Mouse (Mus musculus) myocyte (in vitro differentiated cells): ENCODE measurements around the gene Syngr3. TPM values are rescaled to one million over a fixed set of nuclear protein-coding genes. Genes with fewer than 3 reads are reported as not detected.
A peak's percentile ranks its signal among the peaks of the same experiment; 100 is the strongest.

ENCODE experiments used
- H3K27me3 ChIP-seq: one replicate; pipeline ENCODE4 v1.6.1; 2011; ENCODE audit not compliant: control insufficient read depth, insufficient read depth, insufficient read length
- H3K36me3 ChIP-seq: one replicate; pipeline ENCODE4 v1.6.1; 2011; ENCODE audit not compliant: control insufficient read depth, insufficient read depth
- H3K4me2 ChIP-seq: one replicate; pipeline ENCODE4 v1.6.1; 2011; ENCODE audit warnings: low read depth, control low read depth
- H3K4me3 ChIP-seq: one replicate; pipeline ENCODE4 v1.5.1; 2011; ENCODE audit warnings: mild to moderate bottlenecking, control low read depth, moderate library complexity
- H3K79me2 ChIP-seq: one replicate; pipeline ENCODE4 v1.6.1; 2011; ENCODE audit not compliant: control insufficient read depth, insufficient read depth
- H3ac ChIP-seq: one replicate; pipeline ENCODE4 v1.6.1; 2011; ENCODE audit not compliant: control insufficient read depth, insufficient read length
- CEBPB ChIP-seq: IDR thresholded peaks from 2 replicates; pipeline ENCODE4 v1.6.1; 2011; ENCODE audit warnings: mild to moderate bottlenecking, moderate library complexity; ENCODE audit not compliant: poor library complexity, insufficient read depth, severe bottlenecking
- E2F4 ChIP-seq: IDR thresholded peaks from one replicate; pipeline ENCODE4 v1.6.1; 2011; ENCODE audit warnings: mild to moderate bottlenecking, control low read depth, moderate library complexity; ENCODE audit not compliant: insufficient read depth
- MAX ChIP-seq: IDR thresholded peaks from one replicate; pipeline ENCODE4 v1.6.1; 2011; ENCODE audit warnings: low read depth, mild to moderate bottlenecking, control low read depth
- MYOD1 ChIP-seq, 3 experiments: IDR thresholded peaks; one replicate each; pipeline ENCODE4 v1.6.1; 2011; ENCODE audit warnings: control low read depth in 2 of 3, low read depth in 2 of 3, mild to moderate bottlenecking in 2 of 3, moderate library complexity in 1 of 3; ENCODE audit not compliant: insufficient read length in 2 of 3, control insufficient read depth in 1 of 3
- MYOG ChIP-seq, 3 experiments: IDR thresholded peaks; one replicate each; pipeline ENCODE4 v1.6.1; 2011; ENCODE audit warnings: control low read depth in 2 of 3, low read depth in 2 of 3, mild to moderate bottlenecking in 2 of 3; ENCODE audit not compliant: insufficient read length in 2 of 3, control insufficient read depth in 1 of 3, insufficient read depth in 1 of 3
- POLR2A ChIP-seq: IDR thresholded peaks from one replicate; pipeline ENCODE4 v1.6.1; 2011; ENCODE audit warnings: low read depth, mild to moderate bottlenecking, control low read depth, moderate library complexity; ENCODE audit not compliant: insufficient read length
- POLR2AphosphoS2 ChIP-seq: IDR thresholded peaks from one replicate; pipeline ENCODE4 v1.6.1; 2011; ENCODE audit warnings: low read depth, control low read depth; ENCODE audit not compliant: insufficient read length
- REST ChIP-seq: IDR thresholded peaks from one replicate; pipeline ENCODE4 v1.6.1; 2011; ENCODE audit warnings: mild to moderate bottlenecking, control low read depth, moderate library complexity; ENCODE audit not compliant: insufficient read depth, insufficient read length
- SRF ChIP-seq: IDR thresholded peaks from one replicate; pipeline ENCODE4 v1.6.1; 2011; ENCODE audit warnings: low read depth; ENCODE audit not compliant: control insufficient read depth, insufficient read length
- TCF12 ChIP-seq: IDR thresholded peaks from one replicate; pipeline ENCODE4 v1.6.1; 2011; ENCODE audit warnings: mild to moderate bottlenecking, control low read depth; ENCODE audit not compliant: poor library complexity, insufficient read depth, severe bottlenecking
- TCF3 ChIP-seq: IDR thresholded peaks from one replicate; pipeline ENCODE4 v1.6.1; 2011; ENCODE audit warnings: low read depth, control low read depth; ENCODE audit not compliant: insufficient read length
- USF1 ChIP-seq: IDR thresholded peaks from one replicate; pipeline ENCODE4 v1.6.1; 2011; ENCODE audit warnings: low read depth, mild to moderate bottlenecking, control low read depth, moderate library complexity
- polyA plus RNA-seq: library from polyadenylated mRNA; unstranded; fragments of >200 nt; fragmentation: generic; extraction: Trizol; gene quantifications from one replicate; pipeline ENCODE4 v1.2.1, GENCODE M21; 2012; ENCODE audit warnings: missing spikeins

Gene Syngr3
- polyA plus RNA-seq, 1 experiment, result 0.29 TPM

DNA sequence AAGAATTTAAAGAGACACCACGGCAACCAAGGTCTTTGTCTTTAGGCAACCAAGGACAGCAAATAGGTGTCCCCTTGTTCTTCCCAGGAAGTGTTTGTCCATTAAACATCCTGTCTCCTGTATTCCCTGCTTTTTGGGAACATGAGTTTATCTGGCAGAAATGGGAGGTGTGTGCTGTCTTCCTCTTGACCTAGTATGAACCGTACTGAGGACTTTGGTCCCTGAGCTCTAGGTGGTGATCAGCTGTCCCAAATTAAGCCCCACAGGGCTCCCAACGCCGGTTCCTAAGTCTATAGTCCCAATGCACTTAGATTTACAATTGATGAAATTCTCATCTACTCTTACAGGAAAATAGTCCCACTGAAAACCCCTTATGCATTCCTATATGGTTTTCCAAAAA is 39.0 kb downstream of the Syngr3 start:
- H3K4me3 ChIP-seq, result no peak overlapping the region
- no peak overlapping the region for H3K4me2 ChIP-seq

DNA sequence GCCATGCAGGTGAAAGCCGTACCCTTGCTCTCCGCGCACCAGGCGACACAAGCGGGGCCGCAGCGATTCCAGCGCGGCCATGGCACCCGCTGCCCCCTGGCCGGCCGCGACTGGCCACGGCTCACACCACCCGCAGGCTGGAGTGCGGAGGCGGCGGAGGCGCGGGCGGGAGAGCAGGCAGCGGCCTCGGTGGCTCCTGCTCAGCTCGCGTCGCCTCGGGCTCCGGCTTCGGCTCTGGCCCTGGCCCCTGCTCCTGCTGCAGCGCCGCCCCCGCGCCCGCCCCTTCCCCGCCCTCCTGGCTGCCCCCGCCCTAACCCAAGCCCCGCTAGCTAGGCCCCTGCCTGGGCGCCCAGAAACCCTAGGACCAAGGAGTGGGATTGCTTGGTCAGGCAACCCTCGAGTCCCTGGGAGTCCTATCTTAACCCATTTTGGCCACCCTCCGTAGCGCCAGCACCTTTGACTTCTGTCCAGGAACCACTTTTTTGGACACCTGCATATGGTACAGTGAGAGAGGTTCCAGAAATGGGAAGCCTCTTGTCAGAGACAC is 39.6 kb downstream of the Syngr3 start, which contains the start of gene Slc9a3r2:
Gene Slc9a3r2 (minus strand): TSS at position 258 of the 547 bp plus-strand sequence.
- peak within 1 kb of the TSS; percentile 4 for H3ac ChIP-seq
- no peaks in the 10 kb centered on the region for H3K79me2 ChIP-seq
- TF ChIP-seq POLR2AphosphoS2, result peak; percentile 36
- TF ChIP-seq POLR2A, result peak; percentile 60
- TF ChIP-seq MYOD1 (IDR thresholded peaks at IDR 0.05; ENCODE audit: control insufficient read depth in 1 of 3, insufficient read length in 2 of 3, low read depth in 2 of 3), result peak in 1 of 3 experiments; percentile 18
- TF ChIP-seq REST, result no peak
- no peak for TF ChIP-seq SRF

More for the DNA sequence above, 39.0 kb downstream of the Syngr3 start:
- Histone ChIP-seq H3K36me3 (no peaks in the 10 kb centered on the region), H3ac (no peak overlapping the region), H3K27me3 (no peaks in the 10 kb centered on the region), H3K79me2 (no peaks in the 10 kb centered on the region)
- no peak for TF ChIP-seq CEBPB
- no peak for TF ChIP-seq MYOG (IDR thresholded peaks at IDR 0.05; ENCODE audit: control insufficient read depth in 1 of 3, insufficient read depth in 1 of 3, insufficient read length in 2 of 3, low read depth in 2 of 3)
- TF ChIP-seq REST, result no peak
- TF ChIP-seq MAX, result no peak
- no peak for TF ChIP-seq POLR2A

DNA sequence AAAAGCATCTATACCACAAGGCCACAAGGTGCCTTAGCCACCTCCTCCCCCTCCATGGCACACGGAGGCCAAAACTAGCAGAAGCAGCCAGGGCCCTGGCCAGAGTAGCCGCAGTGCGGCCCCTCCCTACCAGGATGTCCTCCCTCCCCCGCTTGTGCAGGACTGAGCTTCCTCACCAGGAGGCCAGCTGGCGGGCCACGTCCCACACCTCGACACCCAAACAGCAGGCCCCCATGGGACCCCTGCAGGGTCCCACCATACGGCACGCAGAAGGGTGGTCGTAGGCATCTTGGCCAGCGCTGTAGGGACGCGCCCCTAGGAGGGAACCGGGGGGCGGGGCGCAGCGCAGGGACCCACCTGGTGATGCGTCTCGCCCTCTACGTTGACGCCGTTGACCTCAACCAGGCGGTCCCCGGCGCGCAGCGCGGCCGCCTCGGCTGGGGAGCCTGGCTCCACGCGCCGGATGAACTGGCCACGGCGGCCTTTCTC is 40.1 kb downstream of the Syngr3 start:
- no peak for TF ChIP-seq USF1
- TF ChIP-seq E2F4, result no peak
- TF ChIP-seq SRF, result no peak
- TF ChIP-seq MAX, result no peak
- no peak for TF ChIP-seq POLR2AphosphoS2
- TF ChIP-seq REST, result no peak
- no peak for TF ChIP-seq POLR2A
- TF ChIP-seq TCF12, result no peak
- TF ChIP-seq CEBPB, result no peak
- TF ChIP-seq TCF3, result no peak
- TF ChIP-seq MYOG (IDR thresholded peaks at IDR 0.05; ENCODE audit: control insufficient read depth in 1 of 3, insufficient read depth in 1 of 3, insufficient read length in 2 of 3, low read depth in 2 of 3), result peak in 1 of 3 experiments; percentile 35
- TF ChIP-seq MYOD1 (IDR thresholded peaks at IDR 0.05; ENCODE audit: control insufficient read depth in 1 of 3, insufficient read length in 2 of 3, low read depth in 2 of 3), result peak in 1 of 3 experiments; percentile 14
- no peaks in the 10 kb centered on the region for H3K36me3 ChIP-seq

More for the DNA sequence above, 39.6 kb downstream of the Syngr3 start, which contains the start of gene Slc9a3r2:
- Histone ChIP-seq H3K36me3 (no peaks in the 10 kb centered on the region), H3K4me3 (peak within 1 kb of the TSS; percentile 5), H3K4me2 (peak within 1 kb of the TSS; percentile 87), H3K27me3 (no peaks in the 10 kb centered on the region)

GRCm38 (mm10) chr17:24648731-24649377 is 40.9 kb downstream of the Syngr3 start:
- peak overlapping the region; percentile 5 for H3K4me3 ChIP-seq
- H3ac ChIP-seq, result no peak overlapping the region
- H3K79me2 ChIP-seq, result no peaks in the 10 kb centered on the region
- TF ChIP-seq SRF, result no peak
- no peak for TF ChIP-seq MYOG (IDR thresholded peaks at IDR 0.05; ENCODE audit: control insufficient read depth in 1 of 3, insufficient read depth in 1 of 3, insufficient read length in 2 of 3, low read depth in 2 of 3)
- no peak for TF ChIP-seq TCF3
- no peak for TF ChIP-seq POLR2AphosphoS2
- no peak for TF ChIP-seq CEBPB
- no peak for TF ChIP-seq MAX
- TF ChIP-seq USF1, result no peak
- TF ChIP-seq MYOD1 (IDR thresholded peaks at IDR 0.05; ENCODE audit: control insufficient read depth in 1 of 3, insufficient read length in 2 of 3, low read depth in 2 of 3), result no peak
- no peak for TF ChIP-seq REST
- TF ChIP-seq E2F4, result no peak
- TF ChIP-seq POLR2A, result no peak
- TF ChIP-seq TCF12, result no peak
- H3K27me3 ChIP-seq, result no peaks in the 10 kb centered on the region
- no peaks in the 10 kb centered on the region for H3K36me3 ChIP-seq
- peak overlapping the region; percentile 87 for H3K4me2 ChIP-seq

More for the DNA sequence above, 40.1 kb downstream of the Syngr3 start:
- Histone ChIP-seq H3K4me2 (peak overlapping the region; percentile 87), H3ac (peak overlapping the region; percentile 4), H3K4me3 (peak overlapping the region; percentile 5), H3K79me2 (no peaks in the 10 kb centered on the region), H3K27me3 (no peaks in the 10 kb centered on the region)

DNA sequence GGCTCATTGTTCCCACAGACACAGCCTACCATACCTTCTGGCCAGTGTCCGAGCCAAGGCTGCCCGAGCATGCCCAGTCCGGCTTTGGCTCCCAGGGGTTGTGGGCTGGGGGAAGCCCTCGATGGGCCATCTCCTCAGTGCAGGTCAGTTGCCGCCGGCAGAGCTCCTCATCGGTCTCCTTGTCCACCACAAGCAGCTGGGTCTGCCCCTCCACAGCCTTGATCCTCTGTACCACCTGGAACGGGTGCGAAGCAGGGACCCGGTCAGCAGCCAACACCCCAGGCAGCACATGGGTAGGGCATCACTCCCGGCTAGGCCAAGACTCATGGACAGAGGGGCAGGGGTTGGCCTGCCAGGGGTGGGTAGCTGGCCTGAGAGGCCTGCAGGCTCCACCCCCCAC is 42.3 kb downstream of the Syngr3 start:
- Histone ChIP-seq H3K27me3 (no peaks in the 10 kb centered on the region), H3K4me3 (no peak overlapping the region), H3K36me3 (no peaks in the 10 kb centered on the region), H3ac (no peak overlapping the region), H3K4me2 (no peak overlapping the region), H3K79me2 (no peaks in the 10 kb centered on the region)
- TF ChIP-seq E2F4 (no peak), TCF3 (no peak), CEBPB (no peak), MAX (no peak), USF1 (no peak), POLR2A (no peak)
